Mouse (Mus musculus) stomach, postnatal 0 days (tissue): ENCODE measurements around the gene Cdh4. TPM values are rescaled to one million over a fixed set of nuclear protein-coding genes. Genes with fewer than 3 reads are reported as not detected.

Experiments
- ATAC-seq: fragments of 200-750 bp; cut with Nextera tagmentation; 2 replicates; pipeline ENCODE4 v1.8.0; 2017; ENCODE audit not compliant: low FRiP score, low TSS enrichment
- DNase-seq: peaks from one replicate; pipeline ENCODE4 v3.0.0-alpha.2; 2016; ENCODE audit warnings: low spot score
- H3K27ac ChIP-seq: fragments of 300-500 bp; sonication (generic); replicated peaks from 2 replicates; pipeline ENCODE4 v1.5.1; 2014; ENCODE audit warnings: mild to moderate bottlenecking, control low read depth
- H3K27me3 ChIP-seq: fragments of 300-500 bp; sonication (generic); 2 replicates; pipeline ENCODE4 v1.6.1; 2014; ENCODE audit warnings: low read length; ENCODE audit not compliant: control insufficient read depth, insufficient read depth
- H3K36me3 ChIP-seq: fragments of 300-500 bp; sonication (generic); 2 replicates; pipeline ENCODE4 v1.6.1; 2014; ENCODE audit warnings: low read length, mixed read lengths; ENCODE audit not compliant: control insufficient read depth, insufficient read depth
- H3K4me1 ChIP-seq: fragments of 300-500 bp; sonication (generic); replicated peaks from 2 replicates; pipeline ENCODE4 v1.6.1; 2014; ENCODE audit warnings: antibody characterized with exemption; ENCODE audit not compliant: control insufficient read depth, insufficient read depth
- H3K4me2 ChIP-seq: fragments of 300-500 bp; sonication (generic); replicated peaks from 2 replicates; pipeline ENCODE4 v1.6.1; 2014; ENCODE audit warnings: low read depth, mild to moderate bottlenecking, control low read depth, moderate library complexity
- H3K4me3 ChIP-seq: fragments of 300-500 bp; sonication (generic); 2 replicates; pipeline ENCODE4 v1.5.1; 2014; ENCODE audit warnings: low read depth, low read length, control low read depth
- H3K9ac ChIP-seq: fragments of 300-500 bp; sonication (generic); 2 replicates; pipeline ENCODE4 v1.6.1; 2014; ENCODE audit warnings: mild to moderate bottlenecking, low read length, control low read depth, mixed read lengths
- H3K9me3 ChIP-seq: fragments of 300-500 bp; sonication (generic); 2 replicates; pipeline ENCODE4 v1.6.1; 2016; ENCODE audit warnings: low read length; ENCODE audit not compliant: control insufficient read depth
- CTCF ChIP-seq: IDR thresholded peaks from 2 replicates; pipeline ENCODE4 v1.5.1; 2016; ENCODE audit warnings: antibody characterized with exemption, low read depth, mild to moderate bottlenecking, moderate library complexity
- EP300 ChIP-seq: optimal IDR thresholded peaks from 2 replicates; pipeline ENCODE3; 2016; ENCODE audit warnings: antibody characterized with exemption
- WGBS: fragments of 180-500 bp; shearing (Covaris S2); extraction: QIAGEN DNeasy Blood & Tissue Kit; methylation state at CpG from one replicate; pipeline ENCODE4 v1.1.7; 2014; 5-methylcytosine and 5-hydroxymethylcytosine counted together
- polyA plus RNA-seq: library from polyadenylated mRNA; unstranded; fragments of >200 nt; fragmentation: Nextera tagmentation; extraction: Ambion mirVana; gene quantifications from 2 replicates; pipeline ENCODE4 v1.2.1, GENCODE M21; 2015

The Cdh4 gene
- polyA plus RNA-seq, 1 experiment from 2014 or later, result 3.1 TPM

GRCm38 (mm10) chr2:179623643-179624473 lies 181.6 kb downstream of the Cdh4 start:
- TF ChIP-seq CTCF, result no peak
- no peak for TF ChIP-seq EP300
- no peak overlapping the region for H3K27ac ChIP-seq
- no peaks in the 10 kb centered on the region for H3K9me3 ChIP-seq
- no peak overlapping the region for H3K4me2 ChIP-seq
- no peaks in the 10 kb centered on the region for H3K36me3 ChIP-seq
- 63% methylated on average over 17 of the region's 17 CpGs for WGBS
- H3K9ac ChIP-seq, result no peak overlapping the region
- H3K4me1 ChIP-seq, result no peaks in the 10 kb centered on the region
- DNase-seq (no peak), ATAC-seq (no peak)
- H3K4me3 ChIP-seq, result no peak overlapping the region
- no peaks in the 10 kb centered on the region for H3K27me3 ChIP-seq

DNA sequence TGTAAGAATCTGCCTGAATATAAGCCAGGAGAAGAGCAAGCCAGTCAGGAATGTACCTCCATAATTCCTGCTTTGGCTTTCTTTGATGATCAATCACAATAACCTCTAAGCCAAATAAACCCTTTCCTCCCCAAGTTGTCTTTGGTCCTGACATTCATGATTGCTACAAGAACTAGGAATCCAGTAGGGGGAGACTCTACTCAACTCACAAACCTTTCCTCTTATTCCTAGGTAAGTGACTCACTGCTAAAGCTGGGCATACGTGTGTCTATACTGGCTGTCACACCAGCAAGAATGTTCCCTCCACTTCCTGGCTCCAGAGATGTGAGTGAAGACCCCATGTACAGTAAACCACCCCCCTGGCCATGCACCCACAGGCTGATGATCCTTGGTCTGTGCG lies 185.3 kb downstream of the Cdh4 start:
- ATAC-seq (no peak), DNase-seq (no peak)
- TF ChIP-seq CTCF, result no peak; the same call in 1 of the 2 replicates
- no peak for TF ChIP-seq EP300
- Histone ChIP-seq H3K27me3 (no peaks in the 10 kb centered on the region), H3K4me3 (no peak overlapping the region), H3K27ac (no peak overlapping the region), H3K9me3 (no peaks in the 10 kb centered on the region), H3K36me3 (no peaks in the 10 kb centered on the region), H3K4me1 (no peaks in the 10 kb centered on the region), H3K9ac (no peak overlapping the region), H3K4me2 (no peak overlapping the region)
- WGBS, result 72% methylated on average over 2 of the region's 2 CpGs

DNA sequence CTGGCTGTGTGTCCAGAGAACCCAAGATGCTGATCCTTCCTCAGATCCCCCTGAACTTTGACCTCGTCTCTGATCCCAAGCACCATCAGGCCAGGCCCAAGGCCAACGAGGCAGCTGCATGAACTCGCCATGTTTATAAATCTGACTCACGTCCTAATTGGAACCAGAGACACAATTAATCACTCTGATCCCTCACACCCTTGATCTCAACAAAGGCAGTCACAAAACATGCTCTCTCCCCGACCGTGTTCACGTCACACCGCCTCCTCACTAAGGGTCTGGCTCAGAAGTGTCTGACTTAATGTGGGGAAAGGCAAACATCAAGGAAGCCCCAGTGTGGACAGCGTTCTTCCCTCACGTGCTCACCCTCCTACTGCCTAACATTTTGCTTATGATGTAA lies 188.5 kb downstream of the Cdh4 start:
- H3K27me3 ChIP-seq, result no peaks in the 10 kb centered on the region
- no peak overlapping the region for H3K4me2 ChIP-seq
- no peaks in the 10 kb centered on the region for H3K4me1 ChIP-seq
- DNase-seq (no peak), ATAC-seq (peak; percentile 66; the same call in 1 of the 2 replicates)
- no peak overlapping the region for H3K4me3 ChIP-seq
- WGBS, result 33% methylated on average over 10 of the region's 10 CpGs
- H3K9me3 ChIP-seq, result no peaks in the 10 kb centered on the region
- H3K36me3 ChIP-seq, result no peaks in the 10 kb centered on the region
- no peak overlapping the region for H3K27ac ChIP-seq
- no peak overlapping the region for H3K9ac ChIP-seq
- TF ChIP-seq EP300 (no peak), CTCF (no peak)

- no peaks in the 10 kb centered on the region for H3K9me3 ChIP-seq
- H3K36me3 ChIP-seq, result no peaks in the 10 kb centered on the region
- WGBS, result 61% methylated on average over 15 of the region's 15 CpGs
- H3K4me2 ChIP-seq, result no peak overlapping the region
- H3K4me3 ChIP-seq, result no peak overlapping the region
- DNase-seq (no peak), ATAC-seq (no peak)
- H3K9ac ChIP-seq, result no peak overlapping the region
- no peaks in the 10 kb centered on the region for H3K4me1 ChIP-seq
- TF ChIP-seq EP300, result no peak
- TF ChIP-seq CTCF, result no peak
- H3K27ac ChIP-seq, result no peak overlapping the region
- H3K27me3 ChIP-seq, result no peaks in the 10 kb centered on the region
These were observed 198.5 kb downstream of the Cdh4 start for GRCm38 (mm10) chr2:179640576-179641301.

DNA sequence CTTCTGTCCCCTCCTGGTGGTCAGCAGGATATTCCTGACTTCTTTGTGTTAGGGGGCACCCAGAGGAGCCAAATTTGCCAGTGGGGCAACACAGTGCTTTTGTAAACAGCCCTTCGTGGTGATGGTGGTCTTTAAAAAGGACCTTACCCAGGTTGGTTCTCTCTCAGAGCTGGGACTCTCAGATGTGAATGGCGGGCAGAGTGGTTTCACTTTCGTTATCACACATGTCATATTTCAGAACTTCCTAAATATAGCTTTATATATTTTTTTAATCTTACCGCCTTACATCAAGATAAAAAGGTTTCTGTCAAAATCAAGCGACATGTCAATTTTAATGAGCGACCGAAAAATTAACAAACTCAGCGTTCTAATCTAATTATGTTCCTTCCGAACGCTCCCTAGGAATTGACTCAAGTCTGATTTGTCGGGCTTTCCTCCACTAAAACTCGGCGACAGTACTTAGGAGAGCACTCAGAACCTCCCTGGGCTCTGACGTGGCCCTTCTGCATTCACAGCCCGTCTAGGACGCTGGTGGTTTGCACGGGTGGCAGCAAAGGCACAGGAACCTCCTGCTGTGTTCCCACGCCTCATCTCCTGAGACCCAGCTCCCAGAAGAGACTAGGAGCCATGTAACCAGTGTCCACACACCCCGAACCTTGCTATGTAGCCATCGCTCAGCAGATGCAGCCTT lies 206.5 kb downstream of the Cdh4 start:
- Histone ChIP-seq H3K4me2 (no peak overlapping the region; the same call in 1 of the 2 replicates), H3K4me1 (no peaks in the 10 kb centered on the region), H3K27ac (no peak overlapping the region), H3K27me3 (no peaks in the 10 kb centered on the region), H3K4me3 (no peak overlapping the region), H3K9ac (no peak overlapping the region), H3K36me3 (no peaks in the 10 kb centered on the region), H3K9me3 (no peaks in the 10 kb centered on the region)
- ATAC-seq, result no peak
- no peak for DNase-seq
- no peak for TF ChIP-seq EP300
- TF ChIP-seq CTCF, result no peak
- 83% methylated on average over 20 of the region's 20 CpGs for WGBS
